Mouse (Mus musculus) myocyte (in vitro differentiated cells): ENCODE measurements around the gene Suclg2.

ENCODE experiments used
- CEBPB ChIP-seq: IDR thresholded peaks from 2 replicates; pipeline ENCODE4 v1.6.1; 2011; ENCODE audit warnings: mild to moderate bottlenecking, moderate library complexity; ENCODE audit not compliant: poor library complexity, insufficient read depth, severe bottlenecking
- E2F4 ChIP-seq: IDR thresholded peaks from one replicate; pipeline ENCODE4 v1.6.1; 2011; ENCODE audit warnings: mild to moderate bottlenecking, control low read depth, moderate library complexity; ENCODE audit not compliant: insufficient read depth
- MAX ChIP-seq: IDR thresholded peaks from one replicate; pipeline ENCODE4 v1.6.1; 2011; ENCODE audit warnings: low read depth, mild to moderate bottlenecking, control low read depth
- MYOD1 ChIP-seq, 3 experiments: IDR thresholded peaks; one replicate each; pipeline ENCODE4 v1.6.1; 2011; ENCODE audit warnings: control low read depth in 2 of 3, low read depth in 2 of 3, mild to moderate bottlenecking in 2 of 3, moderate library complexity in 1 of 3; ENCODE audit not compliant: insufficient read length in 2 of 3, control insufficient read depth in 1 of 3
- MYOG ChIP-seq, 3 experiments: IDR thresholded peaks; one replicate each; pipeline ENCODE4 v1.6.1; 2011; ENCODE audit warnings: control low read depth in 2 of 3, low read depth in 2 of 3, mild to moderate bottlenecking in 2 of 3; ENCODE audit not compliant: insufficient read length in 2 of 3, control insufficient read depth in 1 of 3, insufficient read depth in 1 of 3
- POLR2A ChIP-seq: IDR thresholded peaks from one replicate; pipeline ENCODE4 v1.6.1; 2011; ENCODE audit warnings: low read depth, mild to moderate bottlenecking, control low read depth, moderate library complexity; ENCODE audit not compliant: insufficient read length
- POLR2AphosphoS2 ChIP-seq: IDR thresholded peaks from one replicate; pipeline ENCODE4 v1.6.1; 2011; ENCODE audit warnings: low read depth, control low read depth; ENCODE audit not compliant: insufficient read length
- REST ChIP-seq: IDR thresholded peaks from one replicate; pipeline ENCODE4 v1.6.1; 2011; ENCODE audit warnings: mild to moderate bottlenecking, control low read depth, moderate library complexity; ENCODE audit not compliant: insufficient read depth, insufficient read length
- SRF ChIP-seq: IDR thresholded peaks from one replicate; pipeline ENCODE4 v1.6.1; 2011; ENCODE audit warnings: low read depth; ENCODE audit not compliant: control insufficient read depth, insufficient read length
- TCF12 ChIP-seq: IDR thresholded peaks from one replicate; pipeline ENCODE4 v1.6.1; 2011; ENCODE audit warnings: mild to moderate bottlenecking, control low read depth; ENCODE audit not compliant: poor library complexity, insufficient read depth, severe bottlenecking
- USF1 ChIP-seq: IDR thresholded peaks from one replicate; pipeline ENCODE4 v1.6.1; 2011; ENCODE audit warnings: low read depth, mild to moderate bottlenecking, control low read depth, moderate library complexity

GRCm38 (mm10) chr6:95700191-95700590, 18.4 kb downstream of the Suclg2 start:
- TF ChIP-seq POLR2A (no peak), POLR2AphosphoS2 (no peak), MAX (no peak), E2F4 (no peak), MYOG (IDR thresholded peaks at IDR 0.05; ENCODE audit: control insufficient read depth in 1 of 3, insufficient read depth in 1 of 3, insufficient read length in 2 of 3, low read depth in 2 of 3) (no peak), TCF12 (no peak), REST (no peak), CEBPB (no peak), MYOD1 (IDR thresholded peaks at IDR 0.05; ENCODE audit: control insufficient read depth in 1 of 3, insufficient read length in 2 of 3, low read depth in 2 of 3) (no peak), USF1 (no peak), SRF (no peak)
